Mouse (Mus musculus) embryonic facial prominence, embryonic 15.5 days (tissue): ENCODE measurements around the gene Sprr2a2. TPM values are rescaled to one million over a fixed set of nuclear protein-coding genes. Genes with fewer than 3 reads are reported as not detected.
"Not testable (repeated sequence)": the region's sequence is repeated elsewhere in the genome, so short reads cannot be mapped to it uniquely, and the experiment has no call there.

Experiments used
- ATAC-seq: fragments of 200-750 bp; cut with Nextera tagmentation; 2 replicates; pipeline ENCODE4 v1.8.0; 2017; ENCODE audit warnings: low read depth, moderate TSS enrichment; ENCODE audit not compliant: insufficient number of reproducible peaks, low FRiP score, low TSS enrichment
- H3K27ac ChIP-seq: fragments of 300-500 bp; sonication (generic); replicated peaks from 2 replicates; pipeline ENCODE4 v1.5.1; 2015; ENCODE audit warnings: mild to moderate bottlenecking, inconsistent platforms
- H3K27me3 ChIP-seq: fragments of 300-500 bp; sonication (generic); 2 replicates; pipeline ENCODE4 v1.6.1; 2015; ENCODE audit warnings: inconsistent platforms
- H3K36me3 ChIP-seq: fragments of 300-500 bp; sonication (generic); 2 replicates; pipeline ENCODE4 v1.6.1; 2015; ENCODE audit warnings: mild to moderate bottlenecking, inconsistent platforms
- H3K4me1 ChIP-seq: fragments of 300-500 bp; sonication (generic); 2 replicates; pipeline ENCODE4 v1.6.1; 2015; ENCODE audit warnings: inconsistent platforms
- H3K4me2 ChIP-seq: fragments of 300-500 bp; sonication (generic); replicated peaks from 2 replicates; pipeline ENCODE4 v1.6.1; 2015; ENCODE audit warnings: mild to moderate bottlenecking, inconsistent platforms
- H3K4me3 ChIP-seq: fragments of 300-500 bp; sonication (generic); replicated peaks from 2 replicates; pipeline ENCODE4 v1.5.1; 2015; ENCODE audit warnings: mild to moderate bottlenecking, inconsistent platforms
- H3K9ac ChIP-seq: fragments of 300-500 bp; sonication (generic); 2 replicates; pipeline ENCODE4 v1.6.1; 2015; ENCODE audit warnings: inconsistent platforms
- H3K9me3 ChIP-seq: fragments of 300-500 bp; sonication (generic); replicated peaks from 2 replicates; pipeline ENCODE4 v1.6.1; 2016; ENCODE audit warnings: inconsistent platforms
- WGBS: fragments of 180-500 bp; shearing (Covaris S2); methylation state at CpG from one replicate; pipeline ENCODE4 v1.1.7; 2015; 5-methylcytosine and 5-hydroxymethylcytosine counted together
- polyA plus RNA-seq: library from polyadenylated mRNA; unstranded; fragments of >200 nt; fragmentation: Nextera tagmentation; extraction: Ambion mirVana; gene quantifications from 2 replicates; pipeline ENCODE4 v1.2.1, GENCODE M21; 2015

Sprr2a2 gene
- polyA plus RNA-seq, 1 experiment from 2014 or later, result 6.2 TPM

DNA sequence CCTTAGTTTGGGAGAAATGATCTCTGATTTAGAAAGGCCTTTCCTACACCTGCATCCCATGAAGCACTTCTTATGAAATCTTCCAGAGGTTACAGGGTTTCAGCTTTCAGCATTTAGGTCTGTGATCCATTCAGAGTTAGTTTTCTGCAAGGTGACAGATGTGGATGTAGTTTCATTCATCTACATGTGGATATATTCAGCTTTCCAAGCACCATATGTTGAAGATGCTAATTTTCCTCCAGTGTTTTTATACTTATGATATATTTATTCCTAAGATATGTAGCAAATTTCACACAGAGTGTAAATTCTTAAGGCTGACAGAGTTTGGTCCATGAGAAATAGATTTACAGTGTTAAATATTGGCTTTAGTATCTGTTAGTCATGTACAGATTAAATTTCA, 23.0 kb downstream of the Sprr2a2 start:
- not testable (repeated sequence) for H3K36me3 ChIP-seq, H3K27me3 ChIP-seq, H3K4me2 ChIP-seq, H3K27ac ChIP-seq, H3K4me3 ChIP-seq, ATAC-seq, H3K9me3 ChIP-seq, H3K4me1 ChIP-seq, H3K9ac ChIP-seq

GRCm38 (mm10) chr3:92239197-92239596, 23.5 kb downstream of the Sprr2a2 start:
- not testable (repeated sequence) for ATAC-seq, H3K4me3 ChIP-seq, H3K4me2 ChIP-seq, H3K9me3 ChIP-seq, H3K4me1 ChIP-seq, H3K9ac ChIP-seq, H3K36me3 ChIP-seq, H3K27ac ChIP-seq, H3K27me3 ChIP-seq
- no CpG with 5 or more reads among the region's 1 CpGs for WGBS

DNA sequence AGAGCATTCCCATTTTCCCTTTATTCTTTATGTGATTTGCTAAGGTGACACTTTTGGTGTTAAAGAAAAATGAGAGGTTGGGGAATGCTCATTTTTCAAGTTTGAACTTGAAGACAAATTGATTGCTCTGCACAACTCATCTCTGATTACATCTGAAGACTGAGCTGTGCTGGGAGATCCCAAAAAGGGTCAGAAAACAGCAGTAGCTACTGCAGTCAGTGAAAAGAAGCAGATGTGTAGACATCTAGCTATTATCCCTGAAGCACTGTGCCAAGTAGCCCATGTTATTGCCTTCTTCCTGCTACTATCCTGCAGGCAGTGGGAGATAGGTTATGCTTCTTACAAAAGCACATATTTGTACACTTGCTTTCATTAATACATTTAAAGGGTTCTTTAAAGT, 29.1 kb downstream of the Sprr2a2 start:
- H3K4me2 ChIP-seq, H3K4me1 ChIP-seq, H3K4me3 ChIP-seq, H3K9ac ChIP-seq, H3K36me3 ChIP-seq, H3K27me3 ChIP-seq, H3K27ac ChIP-seq, ATAC-seq, H3K9me3 ChIP-seq: not testable (repeated sequence)

- H3K4me3 ChIP-seq, ATAC-seq, H3K36me3 ChIP-seq, H3K4me1 ChIP-seq, H3K9me3 ChIP-seq, H3K27ac ChIP-seq, H3K9ac ChIP-seq, H3K27me3 ChIP-seq, H3K4me2 ChIP-seq: not testable (repeated sequence)
- no CpG with 5 or more reads among the region's 10 CpGs for WGBS
Measured at GRCm38 (mm10) chr3:92246245-92246644, 30.5 kb downstream of the Sprr2a2 start.

DNA sequence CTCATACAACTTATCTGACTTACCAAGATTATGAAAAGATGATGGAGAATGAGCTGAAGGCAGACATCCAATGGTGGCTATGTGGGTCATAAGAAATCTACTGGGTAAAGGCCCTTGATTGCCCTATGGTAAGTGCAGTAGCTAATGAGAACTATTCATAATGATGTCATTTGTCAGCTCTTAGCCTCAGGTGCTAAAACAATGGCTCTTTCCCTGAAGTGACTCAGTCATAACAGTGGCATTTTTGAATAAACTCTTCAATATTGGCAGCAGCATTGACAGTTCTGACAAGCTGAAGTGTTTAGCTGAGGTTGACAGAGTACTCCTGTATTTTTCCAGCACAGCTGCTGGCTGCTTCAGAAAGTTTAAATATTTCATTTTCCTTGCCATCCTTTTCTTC, 32.8 kb downstream of the Sprr2a2 start:
- H3K36me3 ChIP-seq, H3K4me2 ChIP-seq, H3K4me1 ChIP-seq, H3K9ac ChIP-seq, H3K27ac ChIP-seq, ATAC-seq, H3K9me3 ChIP-seq, H3K27me3 ChIP-seq, H3K4me3 ChIP-seq: not testable (repeated sequence)

- not testable (repeated sequence) for H3K27ac ChIP-seq, H3K4me1 ChIP-seq, H3K9me3 ChIP-seq, H3K27me3 ChIP-seq, H3K4me2 ChIP-seq, H3K36me3 ChIP-seq, H3K4me3 ChIP-seq, ATAC-seq, H3K9ac ChIP-seq
- 95% methylated on average over 2 of the region's 2 CpGs for WGBS
Measured at GRCm38 (mm10) chr3:92250450-92250849, 34.7 kb downstream of the Sprr2a2 start.

DNA sequence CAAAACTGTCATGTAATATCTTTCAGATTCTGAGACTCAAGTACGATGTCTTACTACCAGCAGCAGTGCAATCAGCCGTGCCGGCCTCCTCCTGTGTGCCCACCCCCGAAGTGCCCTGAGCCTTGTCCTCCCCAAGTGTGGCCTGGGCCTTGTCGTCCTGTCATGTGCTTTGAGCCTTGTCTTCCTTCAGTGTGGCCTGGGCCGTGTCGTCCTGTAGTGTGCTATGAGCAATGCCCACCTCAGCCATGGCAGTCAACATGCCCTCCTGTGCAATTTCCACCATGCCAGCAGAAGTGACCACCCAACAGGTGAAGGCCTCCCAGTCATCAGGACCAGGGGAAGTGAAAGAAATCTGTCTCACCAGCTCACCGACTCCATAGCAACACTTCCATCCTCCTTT, 38.1 kb downstream of the Sprr2a2 start:
- WGBS, result no CpG with 5 or more reads among the region's 8 CpGs
- not testable (repeated sequence) for H3K36me3 ChIP-seq, H3K9ac ChIP-seq, H3K4me1 ChIP-seq, H3K4me2 ChIP-seq, H3K27me3 ChIP-seq, H3K27ac ChIP-seq, H3K9me3 ChIP-seq, H3K4me3 ChIP-seq
- ATAC-seq, result peak; percentile 66; the same call in 1 of the 2 replicates

DNA sequence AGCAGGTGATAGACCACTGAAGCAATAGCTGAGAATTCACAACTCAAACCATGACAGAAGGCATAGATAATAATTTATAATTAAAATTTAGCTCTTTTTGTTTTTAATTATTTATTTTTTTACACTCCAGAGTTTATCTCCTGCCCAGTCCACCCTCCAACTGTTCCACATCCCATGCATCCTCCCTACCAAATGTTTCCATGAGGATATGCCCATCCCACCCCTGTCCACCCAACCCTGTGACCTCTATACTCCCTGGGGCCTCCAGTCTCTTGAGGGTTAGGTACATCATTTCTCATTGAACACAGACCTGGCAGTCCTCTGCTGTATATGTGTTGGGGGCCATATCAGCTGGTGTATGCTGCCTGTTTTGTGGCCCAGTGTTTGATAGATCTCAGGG, 42.8 kb downstream of the Sprr2a2 start:
- H3K27ac ChIP-seq, H3K27me3 ChIP-seq, H3K9ac ChIP-seq, H3K9me3 ChIP-seq, H3K4me1 ChIP-seq, ATAC-seq, H3K36me3 ChIP-seq, H3K4me2 ChIP-seq, H3K4me3 ChIP-seq: not testable (repeated sequence)

- ATAC-seq, H3K9ac ChIP-seq, H3K36me3 ChIP-seq, H3K27me3 ChIP-seq, H3K4me3 ChIP-seq, H3K27ac ChIP-seq, H3K4me2 ChIP-seq, H3K4me1 ChIP-seq, H3K9me3 ChIP-seq: not testable (repeated sequence)
- WGBS, result no CpG with 5 or more reads among the region's 2 CpGs
Measured at GRCm38 (mm10) chr3:92263462-92263861, 47.7 kb downstream of the Sprr2a2 start.

GRCm38 (mm10) chr3:92271414-92271985, 55.8 kb downstream of the Sprr2a2 start:
- not testable (repeated sequence) for H3K36me3 ChIP-seq, H3K27ac ChIP-seq, H3K4me3 ChIP-seq, H3K4me2 ChIP-seq, H3K9me3 ChIP-seq, ATAC-seq, H3K9ac ChIP-seq, H3K4me1 ChIP-seq, H3K27me3 ChIP-seq
- WGBS, result no CpG with 5 or more reads among the region's 4 CpGs

GRCm38 (mm10) chr3:92273504-92273903, 57.8 kb downstream of the Sprr2a2 start:
- H3K27ac ChIP-seq, H3K27me3 ChIP-seq, H3K4me2 ChIP-seq, H3K36me3 ChIP-seq, H3K4me1 ChIP-seq, H3K9me3 ChIP-seq, H3K9ac ChIP-seq, H3K4me3 ChIP-seq, ATAC-seq: not testable (repeated sequence)

GRCm38 (mm10) chr3:92274018-92274417, 58.3 kb downstream of the Sprr2a2 start:
- WGBS, result no CpG with 5 or more reads among the region's 1 CpGs
- not testable (repeated sequence) for H3K9me3 ChIP-seq, H3K4me3 ChIP-seq, H3K9ac ChIP-seq, H3K27ac ChIP-seq, H3K36me3 ChIP-seq, H3K27me3 ChIP-seq, H3K4me1 ChIP-seq, H3K4me2 ChIP-seq, ATAC-seq

DNA sequence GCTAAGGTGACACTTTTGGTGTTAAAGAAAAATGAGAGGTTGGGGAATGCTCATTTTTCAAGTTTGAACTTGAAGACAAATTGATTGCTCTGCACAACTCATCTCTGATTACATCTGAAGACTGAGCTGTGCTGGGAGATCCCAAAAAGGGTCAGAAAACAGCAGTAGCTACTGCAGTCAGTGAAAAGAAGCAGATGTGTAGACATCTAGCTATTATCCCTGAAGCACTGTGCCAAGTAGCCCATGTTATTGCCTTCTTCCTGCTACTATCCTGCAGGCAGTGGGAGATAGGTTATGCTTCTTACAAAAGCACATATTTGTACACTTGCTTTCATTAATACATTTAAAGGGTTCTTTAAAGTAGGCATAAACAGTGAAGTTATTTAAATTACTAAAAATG, 63.9 kb downstream of the Sprr2a2 start:
- peak; percentile 48; the same call in 1 of the 2 replicates for ATAC-seq
- H3K4me3 ChIP-seq, H3K27me3 ChIP-seq, H3K4me2 ChIP-seq, H3K9ac ChIP-seq, H3K4me1 ChIP-seq, H3K27ac ChIP-seq, H3K9me3 ChIP-seq, H3K36me3 ChIP-seq: not testable (repeated sequence)
